Comparison of ENCODE assay signal across 8 mouse cellular contexts in genomic region chr8:105700566-105700965, GRCm38 (mm10). TPM values are rescaled to one million over a fixed set of nuclear protein-coding genes. Genes with fewer than 3 reads are reported as not detected.
DNase-seq lines count a peak whose midpoint lies in the region; ATAC-seq lines count a peak whose summit lies in the region.

No protein-coding gene starts in this region.

- no peaks in the 10 kb centered on the region for H3K9me3 ChIP-seq in embryonic facial prominence, embryonic 12.5 days
- H3K9me3 ChIP-seq in hindbrain, embryonic 16.5 days (ENCODE audit: control insufficient read depth, low read length), result no peaks in the 10 kb centered on the region
- H3K9me3 ChIP-seq in liver, embryonic 13.5 days (replicated peaks), result no peaks in the 10 kb centered on the region

- peak overlapping the region; percentile 90 for H3K27ac ChIP-seq in embryonic facial prominence, embryonic 12.5 days
- peak overlapping the region; percentile 95 for H3K27ac ChIP-seq in hindbrain, embryonic 16.5 days (ENCODE audit: low read depth, low read length)
- H3K27ac ChIP-seq in liver, embryonic 13.5 days, result peak overlapping the region; percentile 96

- peaks cover 1% of the 10 kb centered on the region; the same call in 1 of the 2 replicates for H3K27me3 ChIP-seq in embryonic facial prominence, embryonic 12.5 days
- H3K27me3 ChIP-seq in hindbrain, embryonic 16.5 days (replicated peaks; ENCODE audit: control insufficient read depth, insufficient read depth, low read length), result no peaks in the 10 kb centered on the region
- no peaks in the 10 kb centered on the region for H3K27me3 ChIP-seq in liver, embryonic 13.5 days

- peak; percentile 44 for DNase-seq in gastrocnemius, postnatal 10 days
- no peak for DNase-seq in gastrocnemius, postnatal 25 days
- DNase-seq in liver, embryonic 13.5 days, result peak; percentile 66
- DNase-seq in adipocyte (ENCODE audit: low spot score), result no peak

- peak overlapping the region; percentile 54 for H3K9ac ChIP-seq in embryonic facial prominence, embryonic 12.5 days
- peak overlapping the region; percentile 80 for H3K9ac ChIP-seq in hindbrain, embryonic 16.5 days (ENCODE audit: low read depth, low read length)
- H3K9ac ChIP-seq in liver, embryonic 13.5 days, result peak overlapping the region; percentile 77

- WGBS in embryonic facial prominence, embryonic 12.5 days, result 0% methylated on average over 21 of the region's 21 CpGs
- WGBS in hindbrain, embryonic 16.5 days, result under 1% methylated on average over 21 of the region's 21 CpGs
- WGBS in liver, embryonic 13.5 days (ENCODE audit: insufficient replicate concordance), result 0% methylated on average over 21 of the region's 21 CpGs

- H3K4me2 ChIP-seq in embryonic facial prominence, embryonic 12.5 days (replicated peaks), result peak overlapping the region; percentile 90
- peak overlapping the region; percentile 98 for H3K4me2 ChIP-seq in hindbrain, embryonic 16.5 days (ENCODE audit: low read length)
- H3K4me2 ChIP-seq in liver, embryonic 13.5 days, result peak overlapping the region; percentile 96

- peak overlapping the region; percentile 71 for H3K4me3 ChIP-seq in embryonic facial prominence, embryonic 12.5 days
- H3K4me3 ChIP-seq in hindbrain, embryonic 16.5 days (ENCODE audit: low read length), result peak overlapping the region; percentile 82
- peak overlapping the region; percentile 75 for H3K4me3 ChIP-seq in liver, embryonic 13.5 days (replicated peaks)

- ATAC-seq in CD4-positive, CD25-positive, alpha-beta regulatory T cell, adult 4 months, result peak; percentile 58
- ATAC-seq in embryonic facial prominence, embryonic 12.5 days (ENCODE audit: insufficient number of reproducible peaks, insufficient read depth, low FRiP score, low TSS enrichment), result peak; percentile 42
- peak; percentile 60 for ATAC-seq in hindbrain, embryonic 16.5 days
- ATAC-seq in liver, embryonic 13.5 days (ENCODE audit: low read depth), result peak; percentile 54
- ATAC-seq in monocyte, adult 5-6 weeks (replicated peaks; ENCODE audit: insufficient number of reproducible peaks, low FRiP score, low TSS enrichment, poor library complexity, severe bottlenecking), result peak; percentile 45

- H3K4me1 ChIP-seq in embryonic facial prominence, embryonic 12.5 days, result peaks cover 17% of the 10 kb centered on the region
- peaks cover 24% of the 10 kb centered on the region for H3K4me1 ChIP-seq in hindbrain, embryonic 16.5 days (ENCODE audit: control insufficient read depth, insufficient read depth, low read depth, low read length)
- peaks cover 36% of the 10 kb centered on the region for H3K4me1 ChIP-seq in liver, embryonic 13.5 days (replicated peaks)

- H3K36me3 ChIP-seq in embryonic facial prominence, embryonic 12.5 days, result peaks cover 41% of the 10 kb centered on the region
- H3K36me3 ChIP-seq in hindbrain, embryonic 16.5 days (ENCODE audit: control insufficient read depth, insufficient read depth, low read length), result peaks cover 32% of the 10 kb centered on the region
- H3K36me3 ChIP-seq in liver, embryonic 13.5 days, result peaks cover 45% of the 10 kb centered on the region

RNA-seq across cellular contexts. Expression of gene Acd, which starts 0.3 kb away (rescaled TPM):
- 10 to 100 TPM; 12.9 to 15.2 TPM for total RNA-seq in gastrocnemius, postnatal 10 days (2021)
- 1 to 10 TPM; 6.5 to 6.8 TPM for total RNA-seq in gastrocnemius, postnatal 25 days (2021)
- polyA plus RNA-seq in CD4-positive, CD25-positive, alpha-beta regulatory T cell, adult 4 months (2017; shearing (Covaris generic)), result 100 to 1,000 TPM in 1 of 2 experiments, 10 to 100 TPM in 1; 70.0 to 102 TPM
- 73.6 and 78.2 TPM in 2 replicates for polyA plus RNA-seq in embryonic facial prominence, embryonic 12.5 days (2016; fragmentation: Nextera tagmentation; extraction: Ambion mirVana)
- polyA plus RNA-seq in hindbrain, embryonic 16.5 days (2015; fragmentation: Nextera tagmentation; extraction: Ambion mirVana), result 91.7 and 96.4 TPM in 2 replicates
- polyA plus RNA-seq in liver, embryonic 13.5 days (2015; fragmentation: Nextera tagmentation; extraction: Ambion mirVana), result 24.4 and 26.8 TPM in 2 replicates
- total RNA-seq in monocyte, adult 5-6 weeks (2017), result 8.7 to 25.2 TPM (median 9.7 TPM) in 3 replicates

RNA-seq across cellular contexts. Expression of gene Pard6a, which starts 0.4 kb away (rescaled TPM):
- 1 to 10 TPM; 6.0 to 7.8 TPM for total RNA-seq in gastrocnemius, postnatal 10 days (2021)
- total RNA-seq in gastrocnemius, postnatal 25 days (2021), result 1 to 10 TPM; 5.4 to 5.7 TPM
- polyA plus RNA-seq in CD4-positive, CD25-positive, alpha-beta regulatory T cell, adult 4 months (2017; shearing (Covaris generic)), result 10 to 100 TPM; 10.1 to 13.9 TPM
- 18.2 and 19.1 TPM in 2 replicates for polyA plus RNA-seq in embryonic facial prominence, embryonic 12.5 days (2016; fragmentation: Nextera tagmentation; extraction: Ambion mirVana)
- polyA plus RNA-seq in hindbrain, embryonic 16.5 days (2015; fragmentation: Nextera tagmentation; extraction: Ambion mirVana), result 62.5 and 63.8 TPM in 2 replicates
- 8.5 and 8.6 TPM in 2 replicates for polyA plus RNA-seq in liver, embryonic 13.5 days (2015; fragmentation: Nextera tagmentation; extraction: Ambion mirVana)
- total RNA-seq in monocyte, adult 5-6 weeks (2017), result 21.3 to 28.7 TPM (median 21.4 TPM) in 3 replicates

RNA-seq across cellular contexts. Expression of gene 4933405L10Rik, which starts 6.9 kb away (rescaled TPM):
- not detected for total RNA-seq in gastrocnemius, postnatal 10 days (2021)
- total RNA-seq in gastrocnemius, postnatal 25 days (2021), result not detected
- polyA plus RNA-seq in CD4-positive, CD25-positive, alpha-beta regulatory T cell, adult 4 months (2017; shearing (Covaris generic)), result not detected
- polyA plus RNA-seq in embryonic facial prominence, embryonic 12.5 days (2016; fragmentation: Nextera tagmentation; extraction: Ambion mirVana), result 0.14 TPM in 1 of 2 replicates, not detected in the other
- 0.15 and 0.24 TPM in 2 replicates for polyA plus RNA-seq in hindbrain, embryonic 16.5 days (2015; fragmentation: Nextera tagmentation; extraction: Ambion mirVana)
- polyA plus RNA-seq in liver, embryonic 13.5 days (2015; fragmentation: Nextera tagmentation; extraction: Ambion mirVana), result not detected in 2 replicates
- not detected in 3 replicates for total RNA-seq in monocyte, adult 5-6 weeks (2017)

RNA-seq across cellular contexts. Expression of gene Enkd1, which starts 7.4 kb away (rescaled TPM):
- 1 to 10 TPM; 2.0 to 3.7 TPM for total RNA-seq in gastrocnemius, postnatal 10 days (2021)
- total RNA-seq in gastrocnemius, postnatal 25 days (2021), result 1 to 10 TPM in 1 of 2 experiments, under 1 TPM in 1; 0.82 to 1.0 TPM
- 1 to 10 TPM; 2.7 to 2.8 TPM for polyA plus RNA-seq in CD4-positive, CD25-positive, alpha-beta regulatory T cell, adult 4 months (2017; shearing (Covaris generic))
- polyA plus RNA-seq in embryonic facial prominence, embryonic 12.5 days (2016; fragmentation: Nextera tagmentation; extraction: Ambion mirVana), result 35.7 and 37.0 TPM in 2 replicates
- 17.7 and 17.9 TPM in 2 replicates for polyA plus RNA-seq in hindbrain, embryonic 16.5 days (2015; fragmentation: Nextera tagmentation; extraction: Ambion mirVana)
- polyA plus RNA-seq in liver, embryonic 13.5 days (2015; fragmentation: Nextera tagmentation; extraction: Ambion mirVana), result 8.6 and 8.8 TPM in 2 replicates
- 0.43 to 1.6 TPM in 2 of 3 replicates, not detected in the other for total RNA-seq in monocyte, adult 5-6 weeks (2017)

RNA-seq across cellular contexts. Expression of gene Carmil2, which starts 14.5 kb away (rescaled TPM):
- under 1 TPM; 0.28 to 0.38 TPM for total RNA-seq in gastrocnemius, postnatal 10 days (2021)
- total RNA-seq in gastrocnemius, postnatal 25 days (2021), result under 1 TPM in 1 of 2 experiments, not detected in 1; 0.11 TPM
- 1 to 10 TPM; 5.0 to 8.1 TPM for polyA plus RNA-seq in CD4-positive, CD25-positive, alpha-beta regulatory T cell, adult 4 months (2017; shearing (Covaris generic))
- 2.8 and 3.2 TPM in 2 replicates for polyA plus RNA-seq in embryonic facial prominence, embryonic 12.5 days (2016; fragmentation: Nextera tagmentation; extraction: Ambion mirVana)
- 22.0 and 22.1 TPM in 2 replicates for polyA plus RNA-seq in hindbrain, embryonic 16.5 days (2015; fragmentation: Nextera tagmentation; extraction: Ambion mirVana)
- 0.29 and 0.32 TPM in 2 replicates for polyA plus RNA-seq in liver, embryonic 13.5 days (2015; fragmentation: Nextera tagmentation; extraction: Ambion mirVana)
- 1.7 to 3.9 TPM (median 2.4 TPM) in 3 replicates for total RNA-seq in monocyte, adult 5-6 weeks (2017)

Comparison
In these comparisons a context has a peak if more than half of its experiments do, and no peak if none do; other contexts are left out.
1. DNase-seq: peak in gastrocnemius, postnatal 10 days (single experiment) and liver, embryonic 13.5 days (single experiment); none in gastrocnemius, postnatal 25 days (single experiment) and adipocyte (single experiment).
2. Peak in every context shown above with its lines, with median percentiles within 50 percentile points of each other: ATAC-seq, H3K27ac ChIP-seq, H3K4me2 ChIP-seq, H3K4me3 ChIP-seq and H3K9ac ChIP-seq.